Mouse (Mus musculus): ENCODE results near the gene Braf. TPM values are rescaled to one million over a fixed set of nuclear protein-coding genes. Genes with fewer than 3 reads are reported as not detected.
"Not testable (repeated sequence)": the region's sequence is repeated elsewhere in the genome, so short reads cannot be mapped to it uniquely, and the experiment has no call there.

Gene Braf
- total RNA-seq (2022), result 100 to 1,000 TPM; 103 to 133 (median 121) TPM

GRCm38 (mm10) chr6:39724866-39725711 lies at the start of gene Braf:
TSS of gene Braf (minus strand) at chr6:39725463.
- peak; percentile 74 to 87 for DNase-seq (ENCODE audit: low spot score in 2 of 2)

GRCm38 (mm10) chr6:39775029-39775428 lies 49.8 kb upstream of the Braf start:
- DNase-seq (ENCODE audit: low spot score in 2 of 2), result no peak

GRCm38 (mm10) chr6:39757229-39757628 lies 32.0 kb upstream of the Braf start:
- no peak for DNase-seq (ENCODE audit: low spot score in 2 of 2)

GRCm38 (mm10) chr6:39749881-39750280 lies 24.6 kb upstream of the Braf start:
- no peak for DNase-seq (ENCODE audit: low spot score in 2 of 2)

DNA sequence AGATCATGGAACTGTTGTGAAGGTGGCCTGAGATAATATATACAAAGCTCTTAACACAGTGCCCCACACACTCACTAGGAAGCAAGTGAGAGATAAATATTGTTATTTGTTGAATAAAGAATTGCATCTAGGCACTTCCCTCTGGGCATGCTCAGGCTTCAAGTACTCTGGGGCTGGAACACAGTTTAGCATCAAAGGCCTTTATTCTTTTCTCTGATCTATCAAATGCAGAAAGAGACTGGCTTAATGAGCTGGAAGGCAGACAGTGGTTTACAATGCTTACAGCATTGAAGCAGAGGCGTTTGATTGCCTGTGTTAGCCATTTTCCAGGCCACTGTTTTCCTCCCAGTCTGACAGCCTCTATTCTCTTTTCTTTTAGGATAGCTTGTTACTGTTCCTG lies 21.8 kb upstream of the Braf start:
- no peak for DNase-seq (ENCODE audit: low spot score in 2 of 2)

- no peak for DNase-seq (ENCODE audit: low spot score in 2 of 2)
These were observed 20.2 kb upstream of the Braf start for GRCm38 (mm10) chr6:39745456-39745855.

- not testable (repeated sequence) for DNase-seq (ENCODE audit: low spot score in 2 of 2)
These were observed 14.4 kb upstream of the Braf start for GRCm38 (mm10) chr6:39739698-39740097.

GRCm38 (mm10) chr6:39728095-39728494 lies 2.8 kb upstream of the Braf start:
- no peak for DNase-seq (ENCODE audit: low spot score in 2 of 2)

GRCm38 (mm10) chr6:39726149-39726548 lies 886 bp upstream of the Braf start:
- DNase-seq (ENCODE audit: low spot score in 2 of 2), result no peak

DNA sequence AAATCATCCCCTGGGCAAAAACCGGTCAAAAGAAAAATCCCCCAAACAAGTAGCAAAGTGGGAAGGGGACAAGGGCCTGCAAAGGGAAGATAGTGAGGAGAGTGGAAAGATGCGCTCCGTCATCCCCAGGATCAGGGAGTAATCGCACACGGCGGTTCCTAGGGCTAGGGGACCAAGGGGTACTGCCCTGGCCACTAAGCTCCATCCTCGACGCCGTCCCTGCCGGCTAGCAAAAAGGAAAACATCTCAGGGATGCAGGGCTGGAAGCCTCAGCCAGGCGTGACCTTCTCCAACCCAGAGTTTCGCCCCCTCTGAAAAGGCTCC lies 759 bp downstream of the Braf start:
- DNase-seq (ENCODE audit: low spot score in 2 of 2), result no peak

- no peak for DNase-seq (ENCODE audit: low spot score in 2 of 2)
These were observed 1.2 kb downstream of the Braf start for GRCm38 (mm10) chr6:39724071-39724470.

GRCm38 (mm10) chr6:39718567-39718966 lies 6.7 kb downstream of the Braf start:
- peak in 1 of 2 experiments; percentile 30 for DNase-seq (ENCODE audit: low spot score in 2 of 2)

DNA sequence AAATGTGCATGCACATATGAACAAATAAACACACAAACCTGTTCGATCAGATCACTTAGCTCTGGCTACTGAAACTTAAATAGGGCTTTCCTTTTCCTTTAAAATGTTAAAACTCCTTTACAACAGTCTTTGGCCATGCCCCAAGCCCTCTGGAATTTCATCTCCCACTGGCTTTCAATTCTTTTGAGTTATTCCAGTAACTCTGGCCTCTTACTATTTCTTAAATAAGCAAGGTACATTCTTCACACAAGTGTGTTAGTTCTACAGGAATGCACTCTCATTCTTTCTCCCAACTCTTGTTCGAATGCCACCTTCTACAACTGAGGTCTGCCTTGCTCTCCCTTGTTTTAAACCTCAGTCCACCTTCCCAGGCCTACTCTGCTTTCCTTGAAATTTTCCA lies 8.2 kb downstream of the Braf start:
- DNase-seq (ENCODE audit: low spot score in 2 of 2), result no peak

GRCm38 (mm10) chr6:39714341-39714740 lies 10.9 kb downstream of the Braf start:
- DNase-seq (ENCODE audit: low spot score in 2 of 2), result no peak

DNA sequence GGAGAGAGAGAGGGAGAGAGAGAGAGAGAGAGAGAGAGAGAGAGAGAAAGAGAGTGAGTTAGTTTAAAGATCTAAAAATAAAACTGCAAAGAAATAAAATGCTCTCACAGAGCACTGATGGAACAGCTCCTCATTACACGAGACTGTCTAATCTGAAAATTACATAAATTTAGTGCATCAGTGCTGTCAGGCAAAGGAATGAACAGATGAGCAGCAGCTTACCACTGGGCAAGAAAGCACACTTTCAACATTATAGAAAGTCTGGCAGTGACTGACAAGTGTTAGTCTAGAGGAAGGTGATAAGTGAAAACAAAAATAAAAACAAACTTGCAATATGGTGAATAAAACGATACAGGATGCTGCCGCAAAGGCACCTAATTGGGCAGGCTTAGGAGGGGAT lies 11.9 kb downstream of the Braf start:
- DNase-seq (ENCODE audit: low spot score in 2 of 2), result no peak

DNA sequence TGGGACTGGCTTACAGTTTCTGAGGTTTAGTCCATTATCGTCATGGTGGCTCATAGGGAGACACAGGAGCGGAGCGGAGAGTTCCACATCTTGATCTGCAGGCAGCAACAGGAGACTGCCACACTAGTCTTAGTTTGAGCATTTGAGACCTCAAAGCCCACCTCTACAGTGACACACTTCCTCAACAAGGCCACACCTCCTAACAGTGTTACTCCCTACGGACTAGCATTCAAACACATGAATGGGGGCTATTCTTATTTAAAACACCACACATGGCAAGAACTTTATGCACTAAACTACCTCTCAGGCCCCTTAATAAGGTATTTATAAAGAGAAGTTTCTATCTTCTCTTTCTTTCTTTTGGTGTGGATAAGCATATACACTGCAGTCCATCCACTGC lies 19.6 kb downstream of the Braf start:
- DNase-seq (ENCODE audit: low spot score in 2 of 2), result no peak

GRCm38 (mm10) chr6:39693126-39693525 lies 32.1 kb downstream of the Braf start:
- no peak for DNase-seq (ENCODE audit: low spot score in 2 of 2)

- not testable (repeated sequence) for DNase-seq (ENCODE audit: low spot score in 2 of 2)
These were observed 38.4 kb downstream of the Braf start for GRCm38 (mm10) chr6:39686839-39687238.

GRCm38 (mm10) chr6:39681795-39682194 lies 43.5 kb downstream of the Braf start:
- DNase-seq (ENCODE audit: low spot score in 2 of 2), result no peak

DNA sequence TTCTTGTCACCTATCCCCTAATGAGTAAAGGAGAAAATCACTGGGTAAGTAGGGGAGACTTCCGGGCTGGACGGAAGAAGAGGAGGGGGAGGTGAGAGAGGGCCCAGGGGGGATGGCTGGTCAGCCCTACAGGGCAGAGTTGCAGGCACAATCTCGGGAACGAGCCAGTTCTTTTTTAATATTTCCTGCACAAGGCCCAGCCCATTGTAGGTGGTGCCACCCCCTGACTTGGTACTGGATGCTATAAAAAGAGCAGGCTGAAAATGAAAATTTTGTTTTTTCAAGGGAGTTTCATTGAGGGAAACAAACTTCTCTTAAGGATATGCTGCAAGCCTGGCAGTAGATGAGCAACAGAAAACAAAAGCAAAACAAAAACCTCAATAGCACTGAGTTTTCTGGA lies 44.7 kb downstream of the Braf start:
- DNase-seq (ENCODE audit: low spot score in 2 of 2), result no peak

GRCm38 (mm10) chr6:39678241-39678640 lies 47.0 kb downstream of the Braf start:
- DNase-seq (ENCODE audit: low spot score in 2 of 2), result no peak

DNA sequence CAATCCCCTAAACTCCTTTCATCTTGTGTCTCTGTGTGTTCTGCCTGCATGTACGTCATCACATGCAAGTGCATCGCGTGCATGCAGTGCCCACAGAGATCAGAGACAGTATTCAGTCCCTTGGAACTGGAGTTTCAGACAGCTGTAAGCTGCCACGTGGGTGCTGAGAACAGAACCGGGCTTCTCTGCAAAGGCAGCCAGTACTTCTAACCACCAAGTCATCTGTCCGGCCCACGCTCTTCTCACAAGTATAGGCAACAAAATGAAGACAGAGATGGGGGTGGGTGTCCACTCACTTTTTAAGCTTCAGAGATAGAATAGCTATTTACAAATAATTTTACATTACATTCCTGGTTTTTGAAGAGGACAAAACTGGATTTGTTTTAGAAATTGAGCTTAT lies 50.2 kb downstream of the Braf start:
- peak in 1 of 2 experiments; percentile 74 for DNase-seq (ENCODE audit: low spot score in 2 of 2)

DNA sequence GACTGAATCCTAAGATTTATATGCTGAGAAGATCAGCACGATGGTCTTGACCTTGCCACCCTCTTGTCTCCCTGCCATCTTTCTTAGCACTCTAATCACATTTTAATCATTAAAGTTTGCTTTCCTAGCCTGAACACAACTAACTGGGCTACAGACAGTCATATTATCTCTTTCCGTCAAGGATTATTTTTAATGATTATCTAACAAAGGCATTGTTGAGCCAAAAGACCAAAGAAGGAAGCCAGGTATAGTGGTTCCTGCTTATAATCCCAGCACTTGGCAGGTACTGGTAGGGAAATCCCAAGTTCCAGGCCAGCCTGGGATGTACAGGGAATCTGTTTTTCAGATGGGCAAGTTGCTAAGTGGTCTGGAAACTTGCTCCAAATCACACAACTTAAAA lies 114.0 kb downstream of the Braf start:
- DNase-seq (ENCODE audit: low spot score in 2 of 2), result no peak

DNA sequence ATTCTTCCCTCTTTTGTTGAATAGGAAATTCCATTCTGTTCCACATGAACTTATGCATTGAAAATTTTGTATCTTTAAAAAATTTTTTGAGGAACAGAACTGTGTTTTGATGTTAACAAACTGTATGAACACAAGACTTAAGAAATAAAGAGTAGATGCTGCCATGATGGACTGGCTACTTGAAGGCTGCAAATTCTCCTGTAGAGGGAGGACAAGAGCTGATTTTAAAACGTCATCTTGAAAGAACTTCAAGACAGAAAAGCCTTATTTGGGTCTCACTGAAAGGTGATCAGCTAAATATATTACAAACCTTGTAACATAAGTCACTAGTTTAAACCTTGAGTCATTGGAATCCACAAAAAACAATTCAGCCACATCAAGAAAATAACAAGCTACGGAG lies 115.1 kb downstream of the Braf start:
- DNase-seq (ENCODE audit: low spot score in 2 of 2), result no peak

Data from left cerebral cortex, adult 8-10 months (tissue).